Mouse (Mus musculus): Measurements from ENCODE around the gene Dnajb8. TPM values are rescaled to one million over a fixed set of nuclear protein-coding genes. Genes with fewer than 3 reads are reported as not detected.

Dnajb8 gene
- not detected for total RNA-seq (2022)

DNA sequence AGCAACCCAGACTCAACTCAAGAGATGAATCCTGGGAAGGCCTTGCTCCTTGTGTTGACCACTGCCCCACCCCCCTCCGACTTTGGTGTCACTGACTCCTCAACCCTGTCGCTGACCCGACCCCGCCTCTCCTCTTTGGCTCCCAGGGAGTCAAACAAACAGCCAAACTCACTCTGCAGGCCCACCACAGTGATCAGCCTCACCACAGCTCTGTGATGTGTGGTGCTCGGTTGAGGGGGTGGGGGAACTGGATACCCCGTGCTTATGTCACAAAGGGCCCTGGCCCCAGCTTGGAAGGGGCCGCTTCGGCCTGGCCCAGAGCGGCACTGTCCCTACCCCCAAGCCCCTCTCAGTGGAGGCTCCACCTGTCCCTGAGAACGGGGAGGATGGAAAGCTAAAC lies at the start of gene Dnajb8:
Gene Dnajb8, plus strand, starts transcription at position 301 of the 400 bp plus-strand sequence.
- DNase-seq (ENCODE audit: low spot score): no peak

DNA sequence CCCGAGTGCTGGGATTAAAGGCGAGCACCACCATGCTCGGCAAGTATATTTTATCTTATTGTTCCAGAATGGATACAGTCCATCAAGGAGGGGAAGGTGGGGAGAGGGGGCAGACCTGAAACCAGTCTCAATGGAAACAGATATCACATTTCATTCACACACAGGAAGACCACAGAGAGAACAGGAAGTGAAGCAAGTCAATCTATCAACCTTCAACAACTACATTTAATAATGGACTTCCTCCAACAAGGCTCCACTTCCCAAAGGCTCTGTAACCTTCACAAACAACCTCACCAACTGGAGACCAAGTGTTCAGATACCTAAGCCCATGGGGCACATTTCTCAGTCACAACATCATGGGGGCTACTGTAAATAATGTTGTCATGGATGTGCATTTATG lies 47.9 kb upstream of the Dnajb8 start:
- no peak for DNase-seq (ENCODE audit: low spot score)

GRCm38 (mm10) chr6:88174676-88175075 lies 47.4 kb upstream of the Dnajb8 start:
- no peak for DNase-seq (ENCODE audit: low spot score)

DNA sequence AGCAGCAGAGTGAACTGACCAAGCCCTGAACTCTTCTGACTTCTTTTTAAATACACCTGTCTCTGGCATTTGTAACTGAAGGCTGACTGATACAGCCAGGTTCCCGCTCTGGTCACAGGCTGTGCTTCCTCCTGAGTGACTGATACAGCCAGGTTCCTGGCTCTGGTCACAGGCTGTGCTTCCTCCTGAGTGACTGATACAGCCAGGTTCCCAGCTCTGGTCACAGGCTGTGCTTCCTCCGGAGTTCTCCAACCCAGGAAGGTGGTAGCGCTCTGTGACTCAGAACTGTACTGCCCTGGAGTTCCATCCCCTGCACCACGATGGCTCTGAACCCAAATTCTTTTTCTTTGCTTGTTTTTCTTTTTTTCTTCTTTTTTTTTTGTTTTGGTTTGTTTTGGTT lies 37.4 kb upstream of the Dnajb8 start:
- no peak for DNase-seq (ENCODE audit: low spot score)

GRCm38 (mm10) chr6:88188148-88188547 lies 33.9 kb upstream of the Dnajb8 start:
- DNase-seq (ENCODE audit: low spot score): no peak

- DNase-seq (ENCODE audit: low spot score): peak; percentile 61
Measured at GRCm38 (mm10) chr6:88189312-88190042, 32.6 kb upstream of the Dnajb8 start.

DNA sequence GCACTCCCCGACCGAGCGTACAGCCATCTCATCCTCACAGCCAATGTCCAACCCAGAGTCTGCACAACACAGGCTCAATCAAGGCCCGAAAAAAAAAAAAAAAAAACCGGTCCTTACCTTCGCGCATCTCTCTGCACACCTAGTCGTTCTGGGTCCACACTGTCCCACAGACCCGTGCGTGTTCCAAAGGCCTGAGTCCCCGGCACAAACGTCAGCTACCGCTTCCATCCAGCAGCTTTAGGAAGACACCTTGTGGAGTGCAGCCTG lies 32.1 kb upstream of the Dnajb8 start:
- DNase-seq (ENCODE audit: low spot score): no peak

- DNase-seq (ENCODE audit: low spot score): no peak
Measured at GRCm38 (mm10) chr6:88190310-88191023, 31.6 kb upstream of the Dnajb8 start.

DNA sequence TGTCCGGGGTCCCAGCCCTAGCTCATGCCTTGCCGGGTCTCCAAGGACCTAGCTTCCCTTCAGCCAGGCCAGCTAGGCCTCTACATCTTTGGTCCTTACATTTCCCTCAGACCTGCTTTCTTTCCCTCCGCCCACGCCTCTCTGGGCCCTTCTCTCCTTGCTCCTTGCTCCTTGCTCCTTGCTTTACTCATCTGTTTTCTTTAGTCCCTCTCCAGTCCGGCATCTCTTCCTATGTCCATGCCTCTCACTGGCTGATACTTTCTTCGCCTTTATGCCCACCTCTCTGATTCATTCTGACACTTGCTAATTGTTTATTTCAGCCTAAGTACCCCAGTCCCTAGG lies 31.1 kb upstream of the Dnajb8 start:
- DNase-seq (ENCODE audit: low spot score): no peak

DNA sequence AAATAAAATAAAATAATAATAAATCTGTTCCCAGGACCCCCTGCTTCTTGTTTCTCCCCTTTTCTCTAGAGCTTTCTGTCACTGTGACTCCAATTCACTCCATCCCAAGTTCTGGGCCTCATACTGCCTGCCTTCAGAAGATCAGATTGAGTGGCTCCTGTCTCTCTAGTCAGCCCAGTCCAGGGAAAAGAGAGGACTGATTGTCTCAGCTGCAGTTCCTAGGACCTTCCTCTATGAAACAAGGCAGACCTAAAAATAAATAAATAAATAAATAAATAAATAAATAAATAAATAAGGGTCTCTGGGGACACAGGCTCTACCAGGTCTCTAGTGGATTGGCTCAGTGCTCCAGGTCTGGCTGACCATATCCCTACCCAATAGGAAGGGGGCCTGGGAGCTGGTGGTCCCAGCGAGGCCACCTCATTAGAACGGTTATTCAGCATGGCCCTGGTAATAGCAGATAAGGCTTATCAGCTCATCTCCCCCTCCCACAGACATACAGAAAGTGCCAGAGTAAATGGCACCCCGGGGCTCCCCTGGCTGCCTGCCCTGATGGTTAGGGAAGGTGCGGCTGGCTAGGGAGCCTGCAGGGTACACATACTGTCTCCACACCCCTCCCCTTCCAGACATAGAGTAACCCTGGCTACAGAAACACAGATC lies 30.5 kb upstream of the Dnajb8 start:
- no peak for DNase-seq (ENCODE audit: low spot score)

DNA sequence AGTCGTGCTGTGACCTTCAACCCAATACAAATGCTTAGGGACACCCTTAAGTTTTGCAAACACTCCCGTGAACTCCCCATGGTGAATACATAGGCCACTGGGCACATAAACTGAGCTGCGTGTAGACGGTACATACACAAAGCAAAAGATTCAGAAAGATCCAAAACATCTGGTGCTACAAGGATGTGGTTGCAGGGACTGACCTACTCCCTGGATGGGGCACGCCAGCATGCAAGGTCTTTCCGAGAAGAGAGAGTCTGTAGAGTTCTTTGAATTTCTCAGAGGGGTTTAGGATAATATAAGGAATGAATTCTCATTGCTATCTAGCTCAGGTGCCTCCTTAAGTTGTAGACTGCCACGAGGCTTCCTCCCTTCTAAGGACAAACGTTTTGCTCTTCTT lies 29.3 kb upstream of the Dnajb8 start:
- DNase-seq (ENCODE audit: low spot score): no peak

- no peak for DNase-seq (ENCODE audit: low spot score)
Measured at GRCm38 (mm10) chr6:88193433-88194052, 28.5 kb upstream of the Dnajb8 start, which contains the start of gene Gata2. Gene Gata2 (plus strand): TSS chr6:88193891.

GRCm38 (mm10) chr6:88194053-88194977 lies 27.8 kb upstream of the Dnajb8 start:
- DNase-seq (ENCODE audit: low spot score): no peak

- DNase-seq (ENCODE audit: low spot score): no peak
Measured at GRCm38 (mm10) chr6:88194978-88195325, 27.1 kb upstream of the Dnajb8 start.

DNA sequence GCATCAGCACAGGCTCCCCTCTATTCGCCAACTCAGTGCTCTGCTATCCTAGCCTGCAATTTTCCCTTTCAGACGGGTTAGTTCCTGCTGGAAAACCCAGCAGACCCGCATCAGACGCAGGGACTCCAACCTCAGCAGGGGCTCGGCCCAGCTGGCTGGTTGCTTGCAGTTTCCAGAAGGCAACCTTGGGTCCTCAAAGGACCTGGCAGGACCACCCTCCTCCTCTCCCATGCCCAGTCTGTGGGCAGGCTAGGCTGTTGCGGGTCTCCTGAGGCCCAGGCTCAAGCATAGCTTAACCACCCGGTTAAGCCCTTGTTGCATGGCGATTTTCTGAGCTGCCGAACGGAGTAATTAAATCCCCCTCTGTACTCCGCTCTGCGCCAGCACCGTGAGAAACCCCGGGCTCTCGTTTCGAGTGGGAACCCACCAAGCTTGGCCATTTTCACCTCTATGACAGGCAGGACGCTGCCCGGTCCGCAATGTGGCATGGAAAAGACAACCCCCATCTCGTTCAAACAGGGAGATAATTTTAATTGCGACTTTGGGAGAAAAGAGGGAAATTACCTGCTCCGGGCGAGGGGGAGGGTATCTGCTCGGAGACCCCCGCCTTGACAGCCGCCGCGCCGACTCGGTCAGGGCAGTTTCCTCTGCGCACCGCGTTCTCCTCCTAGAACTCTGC lies 25.9 kb upstream of the Dnajb8 start:
- no peak for DNase-seq (ENCODE audit: low spot score)

GRCm38 (mm10) chr6:88196733-88197312 lies 25.2 kb upstream of the Dnajb8 start:
- no peak for DNase-seq (ENCODE audit: low spot score)

DNA sequence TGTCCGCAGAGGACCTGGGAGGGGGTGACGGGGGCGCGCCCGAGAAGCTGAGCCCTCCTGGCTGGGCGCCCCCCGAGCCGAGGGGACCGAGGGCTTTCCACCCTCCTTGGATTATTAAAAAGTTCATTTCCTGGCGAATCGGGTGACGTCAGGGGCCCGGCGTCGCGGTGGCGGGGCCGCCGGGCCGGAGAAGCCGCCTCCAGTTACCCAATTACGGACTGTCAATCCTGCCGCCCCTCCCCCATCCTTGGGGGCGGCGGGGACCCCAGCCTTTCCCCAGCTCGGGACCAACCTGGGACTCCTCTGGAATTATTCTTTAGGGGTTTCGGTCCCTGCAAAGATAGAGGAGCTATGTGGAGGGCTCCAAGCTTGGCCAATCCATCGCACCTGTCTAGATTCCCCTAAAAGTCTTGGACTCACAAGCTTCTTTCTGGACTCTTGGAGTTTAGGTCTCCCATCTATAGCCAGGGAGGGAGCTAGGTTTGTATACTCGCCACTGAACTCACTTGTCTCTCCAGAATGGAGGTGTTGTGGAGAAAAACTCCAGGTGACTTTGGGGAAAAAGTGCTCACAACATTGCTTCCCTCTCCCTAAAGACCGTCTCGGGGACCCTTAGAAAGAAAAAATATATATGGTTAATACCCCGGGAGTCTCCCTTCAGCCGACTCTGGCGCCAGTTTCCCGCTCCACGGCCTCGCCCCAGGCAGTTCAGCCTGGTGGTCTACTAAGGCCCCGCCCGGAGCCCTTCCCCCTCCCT lies 24.6 kb upstream of the Dnajb8 start:
- DNase-seq (ENCODE audit: low spot score): no peak

DNA sequence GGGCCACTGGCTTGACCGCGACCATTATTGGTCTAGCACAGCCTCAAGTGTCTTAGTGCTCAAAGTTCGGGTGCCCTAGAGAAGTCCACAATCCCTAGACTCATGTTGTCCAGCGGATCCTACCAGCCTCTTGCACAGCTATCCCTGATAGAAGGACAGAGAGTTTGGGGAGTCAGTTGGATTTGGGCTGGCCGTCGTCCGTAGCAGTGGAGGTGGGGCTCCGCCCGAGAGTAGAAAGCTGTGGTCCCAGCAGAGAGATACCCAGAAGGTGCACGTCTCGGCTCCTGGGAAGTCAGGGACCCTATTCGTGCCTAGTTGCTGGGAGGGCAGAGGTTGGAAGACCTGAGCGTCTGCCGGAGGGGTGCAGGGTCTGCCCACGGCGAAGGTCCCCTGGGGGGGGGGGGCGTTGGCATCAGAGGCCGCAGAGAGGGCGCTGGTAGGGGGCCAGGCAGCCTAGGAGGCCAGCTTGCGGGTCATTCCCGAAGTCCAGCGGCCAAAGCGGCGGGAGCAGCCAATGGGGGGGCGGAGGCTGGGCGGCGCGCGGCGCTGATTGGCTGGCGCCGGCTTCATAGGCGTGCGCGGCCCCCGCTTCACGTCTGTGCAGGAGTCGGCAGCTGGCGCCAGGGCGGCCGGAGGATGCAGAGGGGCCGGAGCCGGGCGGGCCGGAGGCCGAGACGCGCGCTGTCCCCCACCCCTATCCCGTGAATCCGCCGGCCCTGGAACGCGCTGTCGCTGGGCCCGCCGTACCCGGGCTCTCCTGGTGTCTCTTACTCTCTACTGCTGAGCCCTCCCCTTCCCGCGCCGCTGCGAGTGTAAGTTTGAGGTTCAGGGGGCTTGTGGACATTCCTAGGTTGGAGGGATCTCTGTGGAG lies 23.8 kb upstream of the Dnajb8 start:
- peak; percentile 89 for DNase-seq (ENCODE audit: low spot score)

Measured in heart, adult 8-10 months (tissue).